Mouse (Mus musculus): Measurements from ENCODE around the gene Casr.

Casr gene

GRCm38 (mm10) chr16:36505913-36506312, 56.0 kb downstream of the Casr start:
- H3K4me1 ChIP-seq (replicated peaks; ENCODE audit: low read depth, low read length) = 0 out of 2 replicates have a peak, but pooled peaks cover 2% of the 10 kb centered on the region
- H3K9me3 ChIP-seq (ENCODE audit: low read length) = no peaks in the 10 kb centered on the region
- TF ChIP-seq NANOG (IDR thresholded peaks at IDR 0.05; ENCODE audit: borderline replicate concordance, low read length) (no peak), POU5F1 (IDR thresholded peaks at IDR 0.05; ENCODE audit: borderline replicate concordance, low read length) (no peak), CTCF (conservative IDR thresholded peaks at IDR 0.05; ENCODE audit: low read length) (no peak)
- H3K27me3 ChIP-seq (ENCODE audit: insufficient read depth, low read length) = no peaks in the 10 kb centered on the region
- no peak overlapping the region for H3K4me3 ChIP-seq (replicated peaks; ENCODE audit: low read length)
- no peaks in the 10 kb centered on the region for H3K36me3 ChIP-seq (ENCODE audit: insufficient read depth, low read length)

GRCm38 (mm10) chr16:36505134-36505533, 56.8 kb downstream of the Casr start:
- H3K4me3 ChIP-seq (replicated peaks; ENCODE audit: low read length) = no peak overlapping the region
- H3K4me1 ChIP-seq (replicated peaks; ENCODE audit: low read depth, low read length) = 0 out of 2 replicates have a peak, but pooled peaks cover 2% of the 10 kb centered on the region
- no peaks in the 10 kb centered on the region for H3K36me3 ChIP-seq (ENCODE audit: insufficient read depth, low read length)
- TF ChIP-seq POU5F1 (IDR thresholded peaks at IDR 0.05; ENCODE audit: borderline replicate concordance, low read length) (no peak), CTCF (conservative IDR thresholded peaks at IDR 0.05; ENCODE audit: low read length) (no peak), NANOG (IDR thresholded peaks at IDR 0.05; ENCODE audit: borderline replicate concordance, low read length) (no peak)
- H3K27me3 ChIP-seq (ENCODE audit: insufficient read depth, low read length) = no peaks in the 10 kb centered on the region
- H3K9me3 ChIP-seq (ENCODE audit: low read length) = no peaks in the 10 kb centered on the region

DNA sequence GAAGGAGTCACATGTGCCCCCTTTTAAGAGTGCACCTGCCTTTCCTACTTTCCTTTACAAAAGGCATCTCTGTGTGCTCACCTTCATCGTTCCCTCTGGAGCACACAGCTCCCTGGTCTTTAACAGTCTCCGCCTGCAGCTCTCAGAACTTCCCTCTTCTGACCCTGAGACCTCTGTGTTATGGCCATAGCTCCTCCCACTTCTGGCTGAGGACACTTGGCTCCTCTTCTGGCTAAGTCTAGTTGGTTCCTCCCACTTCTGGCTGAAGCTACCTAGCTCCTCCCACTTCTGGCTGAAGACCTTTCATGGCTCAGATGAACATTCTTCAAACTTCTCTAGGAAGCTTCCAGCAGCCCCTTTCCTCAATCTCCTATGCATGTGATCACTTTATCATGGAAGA, 59.7 kb downstream of the Casr start:
- Histone ChIP-seq H3K4me3 (replicated peaks; ENCODE audit: low read length) (no peak overlapping the region), H3K36me3 (ENCODE audit: insufficient read depth, low read length) (no peaks in the 10 kb centered on the region), H3K27me3 (ENCODE audit: insufficient read depth, low read length) (peaks cover 1% of the 10 kb centered on the region; the same call in 1 of the 2 replicates), H3K9me3 (ENCODE audit: low read length) (no peaks in the 10 kb centered on the region), H3K4me1 (replicated peaks; ENCODE audit: low read depth, low read length) (0 out of 2 replicates have a peak, but pooled peaks cover 2% of the 10 kb centered on the region)
- no peak for TF ChIP-seq CTCF (conservative IDR thresholded peaks at IDR 0.05; ENCODE audit: low read length)
- no peak for TF ChIP-seq NANOG (IDR thresholded peaks at IDR 0.05; ENCODE audit: borderline replicate concordance, low read length)
- TF ChIP-seq POU5F1 (IDR thresholded peaks at IDR 0.05; ENCODE audit: borderline replicate concordance, low read length) = no peak

GRCm38 (mm10) chr16:36492420-36492819, 69.5 kb downstream of the Casr start:
- Histone ChIP-seq H3K4me3 (replicated peaks; ENCODE audit: low read length) (no peak overlapping the region), H3K4me1 (replicated peaks; ENCODE audit: low read depth, low read length) (peaks cover 13% of the 10 kb centered on the region), H3K36me3 (ENCODE audit: insufficient read depth, low read length) (no peaks in the 10 kb centered on the region), H3K27me3 (ENCODE audit: insufficient read depth, low read length) (peaks cover 31% of the 10 kb centered on the region), H3K9me3 (ENCODE audit: low read length) (peaks cover 28% of the 10 kb centered on the region)
- no peak for TF ChIP-seq CTCF (conservative IDR thresholded peaks at IDR 0.05; ENCODE audit: low read length)
- TF ChIP-seq POU5F1 (IDR thresholded peaks at IDR 0.05; ENCODE audit: borderline replicate concordance, low read length) = no peak
- no peak for TF ChIP-seq NANOG (IDR thresholded peaks at IDR 0.05; ENCODE audit: borderline replicate concordance, low read length)

DNA sequence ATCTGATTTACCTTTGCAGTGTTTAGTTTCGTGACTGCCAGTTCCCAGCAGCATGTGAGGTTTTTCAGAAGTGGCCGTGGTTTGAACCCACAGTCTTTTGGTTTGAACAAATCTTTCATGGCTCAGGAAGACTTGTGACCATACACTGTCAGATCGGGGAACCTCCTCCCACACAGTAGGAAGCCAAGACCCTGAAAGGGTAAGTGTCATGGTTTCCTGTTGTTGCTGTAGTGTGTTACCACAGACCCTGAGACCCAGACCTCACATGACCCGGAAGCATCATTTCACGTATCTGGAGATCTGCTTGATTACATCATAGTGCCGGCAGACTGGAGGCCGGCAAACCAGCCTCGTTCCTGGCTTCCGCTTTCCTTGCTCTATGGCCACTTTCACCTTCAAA, 85.1 kb downstream of the Casr start:
- peaks cover 6% of the 10 kb centered on the region for H3K27me3 ChIP-seq (ENCODE audit: insufficient read depth, low read length)
- H3K4me3 ChIP-seq (replicated peaks; ENCODE audit: low read length) = no peak overlapping the region
- TF ChIP-seq CTCF (conservative IDR thresholded peaks at IDR 0.05; ENCODE audit: low read length) (no peak), NANOG (IDR thresholded peaks at IDR 0.05; ENCODE audit: borderline replicate concordance, low read length) (no peak), POU5F1 (IDR thresholded peaks at IDR 0.05; ENCODE audit: borderline replicate concordance, low read length) (no peak)
- H3K4me1 ChIP-seq (replicated peaks; ENCODE audit: low read depth, low read length) = peaks cover 17% of the 10 kb centered on the region
- H3K9me3 ChIP-seq (ENCODE audit: low read length) = no peaks in the 10 kb centered on the region
- H3K36me3 ChIP-seq (ENCODE audit: insufficient read depth, low read length) = no peaks in the 10 kb centered on the region

GRCm38 (mm10) chr16:36475530-36475929, 86.4 kb downstream of the Casr start:
- TF ChIP-seq NANOG (IDR thresholded peaks at IDR 0.05; ENCODE audit: borderline replicate concordance, low read length) (no peak), POU5F1 (IDR thresholded peaks at IDR 0.05; ENCODE audit: borderline replicate concordance, low read length) (no peak), CTCF (conservative IDR thresholded peaks at IDR 0.05; ENCODE audit: low read length) (no peak)
- H3K4me3 ChIP-seq (replicated peaks; ENCODE audit: low read length) = no peak overlapping the region
- peaks cover 6% of the 10 kb centered on the region for H3K27me3 ChIP-seq (ENCODE audit: insufficient read depth, low read length)
- peaks cover 25% of the 10 kb centered on the region for H3K4me1 ChIP-seq (replicated peaks; ENCODE audit: low read depth, low read length)
- no peaks in the 10 kb centered on the region for H3K36me3 ChIP-seq (ENCODE audit: insufficient read depth, low read length)
- no peaks in the 10 kb centered on the region for H3K9me3 ChIP-seq (ENCODE audit: low read length)

- Histone ChIP-seq H3K36me3 (ENCODE audit: insufficient read depth, low read length) (no peaks in the 10 kb centered on the region), H3K9me3 (ENCODE audit: low read length) (no peaks in the 10 kb centered on the region), H3K4me1 (replicated peaks; ENCODE audit: low read depth, low read length) (peaks cover 25% of the 10 kb centered on the region), H3K27me3 (ENCODE audit: insufficient read depth, low read length) (peaks cover 6% of the 10 kb centered on the region), H3K4me3 (replicated peaks; ENCODE audit: low read length) (no peak overlapping the region)
- TF ChIP-seq CTCF (conservative IDR thresholded peaks at IDR 0.05; ENCODE audit: low read length) = no peak
- TF ChIP-seq POU5F1 (IDR thresholded peaks at IDR 0.05; ENCODE audit: borderline replicate concordance, low read length) = no peak
- TF ChIP-seq NANOG (IDR thresholded peaks at IDR 0.05; ENCODE audit: borderline replicate concordance, low read length) = no peak
These were observed 87.1 kb downstream of the Casr start for GRCm38 (mm10) chr16:36474849-36475248.

- H3K27me3 ChIP-seq (ENCODE audit: insufficient read depth, low read length) = no peaks in the 10 kb centered on the region
- peaks cover 25% of the 10 kb centered on the region for H3K4me1 ChIP-seq (replicated peaks; ENCODE audit: low read depth, low read length)
These were observed 88.4 kb downstream of the Casr start for GRCm38 (mm10) chr16:36473217-36474216.

More at GRCm38 (mm10) chr16:36473217-36474216, 88.4 kb downstream of the Casr start:
- no peaks in the 10 kb centered on the region for H3K9me3 ChIP-seq (ENCODE audit: low read length)
- H3K4me3 ChIP-seq (replicated peaks; ENCODE audit: low read length) = peak overlapping the region; percentile 66
- TF ChIP-seq POU5F1 (IDR thresholded peaks at IDR 0.05; ENCODE audit: borderline replicate concordance, low read length) (no peak), CTCF (conservative IDR thresholded peaks at IDR 0.05; ENCODE audit: low read length) (peak; percentile 96), NANOG (IDR thresholded peaks at IDR 0.05; ENCODE audit: borderline replicate concordance, low read length) (no peak)
- no peaks in the 10 kb centered on the region for H3K36me3 ChIP-seq (ENCODE audit: insufficient read depth, low read length)

Measured in E14TG2a.4 (cell line).